Mouse (Mus musculus) spleen, embryonic (tissue): Measurements from ENCODE around the gene Osbpl5.

Experiments used
- CTCF ChIA-PET: fragments of 350-600 bp; sonication (Branson Sonifier 250); formaldehyde crosslinking; loops from one replicate; lab custom pipeline; 2022; lab: Charles Lee

Gene Osbpl5

GRCm38 (mm10) chr7:143755357-143756124 lies 1.2 kb downstream of the Osbpl5 start:
- CTCF ChIA-PET = interaction anchor here (0.6 to 1.6 kb wide), 2 partner anchors 9 to 250 kb away, joined by 4 to 5 read pairs; no protein-coding TSS in a partner anchor

- CTCF ChIA-PET = interaction anchor here (0.5 to 1.6 kb wide), 2 partner anchors 10 to 1857 kb away, joined by 3 to 4 read pairs; no protein-coding TSS in a partner anchor
Measured at GRCm38 (mm10) chr7:143753990-143754715, 2.6 kb downstream of the Osbpl5 start.

GRCm38 (mm10) chr7:143752606-143753005 lies 4.2 kb downstream of the Osbpl5 start:
- CTCF ChIA-PET = no interaction called here

- CTCF ChIA-PET = no interaction called here
Measured at GRCm38 (mm10) chr7:143752056-143752455, 4.7 kb downstream of the Osbpl5 start.

GRCm38 (mm10) chr7:143751380-143751779 lies 5.4 kb downstream of the Osbpl5 start:
- CTCF ChIA-PET = no interaction called here

GRCm38 (mm10) chr7:143749045-143749444 lies 7.7 kb downstream of the Osbpl5 start:
- CTCF ChIA-PET = interaction anchor here (1.3 kb wide), 1 partner anchor 42 kb away, joined by 4 read pairs; no protein-coding TSS in a partner anchor

- CTCF ChIA-PET = interaction anchor here (0.6 to 1.3 kb wide), 7 partner anchors 37 to 1028 kb away, joined by 3 to 10 read pairs (median 5); no protein-coding TSS in a partner anchor
Measured at GRCm38 (mm10) chr7:143748041-143748868, 8.5 kb downstream of the Osbpl5 start.

- CTCF ChIA-PET = no interaction called here
Measured at GRCm38 (mm10) chr7:143740653-143741052, 16.1 kb downstream of the Osbpl5 start.

GRCm38 (mm10) chr7:143739511-143740461 lies 17.0 kb downstream of the Osbpl5 start:
- CTCF ChIA-PET = interaction anchor here (0.7 kb wide), 1 partner anchor 33 kb away, joined by 7 read pairs; no protein-coding TSS in a partner anchor

- CTCF ChIA-PET = interaction anchor here (0.9 kb wide), 1 partner anchor 138 kb away, joined by 3 read pairs; no protein-coding TSS in a partner anchor
Measured at GRCm38 (mm10) chr7:143738601-143739006, 18.2 kb downstream of the Osbpl5 start.

GRCm38 (mm10) chr7:143738194-143738593 lies 18.6 kb downstream of the Osbpl5 start:
- CTCF ChIA-PET = interaction anchor here (0.9 kb wide), 1 partner anchor 137 kb away, joined by 3 read pairs; no protein-coding TSS in a partner anchor

- CTCF ChIA-PET = no interaction called here
Measured at GRCm38 (mm10) chr7:143733746-143734145, 23.0 kb downstream of the Osbpl5 start.

GRCm38 (mm10) chr7:143729886-143730285 lies 26.9 kb downstream of the Osbpl5 start:
- CTCF ChIA-PET = interaction anchor here (0.6 kb wide), 1 partner anchor 10 kb away, joined by 3 read pairs; no protein-coding TSS in a partner anchor

GRCm38 (mm10) chr7:143726396-143726795 lies 30.4 kb downstream of the Osbpl5 start:
- CTCF ChIA-PET = no interaction called here

GRCm38 (mm10) chr7:143723841-143724240 lies 32.9 kb downstream of the Osbpl5 start:
- CTCF ChIA-PET = interaction anchor here (1.1 kb wide), 1 partner anchor 10 kb away, joined by 4 read pairs; no protein-coding TSS in a partner anchor

GRCm38 (mm10) chr7:143722646-143723045 lies 34.1 kb downstream of the Osbpl5 start:
- CTCF ChIA-PET = interaction anchor here (0.9 kb wide), 1 partner anchor 15 kb away, joined by 5 read pairs; no protein-coding TSS in a partner anchor

- CTCF ChIA-PET = interaction anchor here (0.6 to 0.7 kb wide), 2 partner anchors 119 to 159 kb away, joined by 3 read pairs; no protein-coding TSS in a partner anchor
Measured at GRCm38 (mm10) chr7:143717811-143718210, 39.0 kb downstream of the Osbpl5 start.

GRCm38 (mm10) chr7:143713421-143713820 lies 43.4 kb downstream of the Osbpl5 start:
- CTCF ChIA-PET = interaction anchor here (1.0 kb wide), 1 partner anchor 10 kb away, joined by 4 read pairs; no protein-coding TSS in a partner anchor

GRCm38 (mm10) chr7:143712771-143713348 lies 43.9 kb downstream of the Osbpl5 start:
- CTCF ChIA-PET = interaction anchor here (1.0 kb wide), 1 partner anchor 11 kb away, joined by 4 read pairs; no protein-coding TSS in a partner anchor
